Mouse (Mus musculus) kidney, adult 2 months (tissue): ENCODE measurements around the gene Tex11. TPM values are rescaled to one million over a fixed set of nuclear protein-coding genes. Genes with fewer than 3 reads are reported as not detected.
"Not testable (repeated sequence)": the region's sequence is repeated elsewhere in the genome, so short reads cannot be mapped to it uniquely, and the experiment has no call there.

Experiments
- DNase-seq: peaks from one replicate; pipeline ENCODE4 v3.0.0; 2021
- H3K27ac ChIP-seq: fragments of 200-500 bp; 2 replicates; pipeline ENCODE4 v1.5.1; 2012; ENCODE audit warnings: low read depth, low read length, control low read depth, inconsistent platforms; ENCODE audit not compliant: insufficient read depth
- H3K27me3 ChIP-seq: fragments of 200-500 bp; replicated peaks from 2 replicates; pipeline ENCODE4 v1.6.1; 2012; ENCODE audit warnings: mild to moderate bottlenecking, moderate library complexity, low read length, inconsistent platforms; ENCODE audit not compliant: control insufficient read depth, insufficient read depth
- H3K36me3 ChIP-seq: fragments of 200-500 bp; 2 replicates; pipeline ENCODE4 v1.6.1; 2012; ENCODE audit warnings: mild to moderate bottlenecking, moderate library complexity, low read length, inconsistent platforms; ENCODE audit not compliant: control insufficient read depth, insufficient read depth
- H3K4me1 ChIP-seq: fragments of 200-500 bp; 2 replicates; pipeline ENCODE4 v1.6.1; 2011; ENCODE audit warnings: low read length; ENCODE audit not compliant: control insufficient read depth, insufficient read depth
- H3K4me3 ChIP-seq: fragments of 200-500 bp; 2 replicates; pipeline ENCODE4 v1.5.1; 2011; ENCODE audit warnings: mild to moderate bottlenecking, low read depth, low read length, control low read depth; ENCODE audit not compliant: insufficient read depth
- CTCF ChIP-seq: fragments of 200-500 bp; conservative IDR thresholded peaks from 2 replicates; pipeline ENCODE4 v1.5.1; 2011; ENCODE audit warnings: low read depth, mild to moderate bottlenecking, control low read depth, low read length, moderate library complexity, mixed read lengths; ENCODE audit not compliant: insufficient read depth, insufficient read length
- POLR2A ChIP-seq: fragments of 200-500 bp; IDR thresholded peaks from one replicate; pipeline ENCODE4 v1.6.1; 2011; ENCODE audit warnings: low read depth, low read length, control low read depth
- WGBS: fragments of 180-500 bp; shearing (Covaris S2); methylation state at CpG from one replicate; pipeline ENCODE4 v1.1.7; 2018; 5-methylcytosine and 5-hydroxymethylcytosine counted together
- polyA plus RNA-seq: library from polyadenylated mRNA; depleted of rRNA; stranded (reverse); fragments of >200 nt; gene quantifications from 2 replicates; pipeline ENCODE4 v1.2.3, GENCODE M21; 2012; rRNA removed

The Tex11 gene
- not detected in 2 replicates for polyA plus RNA-seq

DNA sequence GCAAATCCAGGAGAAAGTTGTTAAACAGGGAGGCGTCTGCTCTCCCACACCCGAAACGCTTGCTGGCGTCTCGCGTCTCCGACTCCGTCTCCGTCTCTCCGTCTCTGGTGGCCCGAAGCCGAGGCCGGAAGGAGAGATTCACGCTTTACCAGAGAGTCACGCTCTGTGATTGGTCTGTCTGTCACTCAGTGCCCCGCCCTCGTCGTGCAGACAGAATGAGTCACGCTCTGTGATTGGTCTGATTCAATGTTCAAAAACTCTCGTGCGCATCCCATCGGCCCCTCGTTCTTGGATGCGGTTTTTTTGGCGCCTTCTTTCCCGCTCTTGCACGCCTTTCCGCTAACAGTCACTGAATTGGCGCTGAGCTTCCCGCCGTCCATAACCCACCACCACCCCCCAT lies at the start of gene Tex11:
TSS of gene Tex11 (minus strand) at position 127 of the 400 bp plus-strand sequence.
- Histone ChIP-seq H3K4me3 (no peak within 1 kb of the TSS), H3K27me3 (no peaks in the 10 kb centered on the region), H3K4me1 (no peaks in the 10 kb centered on the region), H3K36me3 (no peaks in the 10 kb centered on the region), H3K27ac (no peak within 1 kb of the TSS)
- TF ChIP-seq CTCF (no peak), POLR2A (no peak)
- WGBS: 93% methylated on average over 31 of the region's 31 CpGs
- DNase-seq: no peak

DNA sequence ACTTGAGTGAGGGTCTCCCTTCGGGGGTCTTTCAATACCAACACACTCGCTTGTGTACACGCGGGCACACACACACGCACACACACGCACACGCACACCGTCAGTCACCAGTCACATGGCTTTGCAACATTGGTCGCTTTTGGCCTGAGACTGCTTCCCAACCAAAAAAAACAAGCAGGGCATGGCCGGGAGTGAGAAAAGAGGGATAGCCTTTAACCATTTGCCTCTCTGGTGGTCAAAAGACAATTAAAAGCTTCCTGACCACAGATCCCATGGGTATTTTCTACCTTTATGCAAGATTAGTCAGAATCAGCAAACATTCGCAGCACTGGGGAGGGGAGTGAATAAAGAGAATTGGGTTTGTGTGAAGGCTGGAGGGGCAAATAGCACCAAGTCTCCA lies 26.5 kb upstream of the Tex11 start, which contains the start of gene Slc7a3:
TSS of gene Slc7a3 (minus strand) at position 101 of the 400 bp plus-strand sequence.
- no peak within 1 kb of the TSS for H3K4me3 ChIP-seq
- no peaks in the 10 kb centered on the region for H3K4me1 ChIP-seq
- no peaks in the 10 kb centered on the region for H3K27me3 ChIP-seq
- no peaks in the 10 kb centered on the region for H3K36me3 ChIP-seq
- H3K27ac ChIP-seq: no peak within 1 kb of the TSS
- WGBS: 37% methylated on average over 11 of the region's 11 CpGs
- TF ChIP-seq POLR2A: no peak
- no peak for TF ChIP-seq CTCF
- no peak for DNase-seq

DNA sequence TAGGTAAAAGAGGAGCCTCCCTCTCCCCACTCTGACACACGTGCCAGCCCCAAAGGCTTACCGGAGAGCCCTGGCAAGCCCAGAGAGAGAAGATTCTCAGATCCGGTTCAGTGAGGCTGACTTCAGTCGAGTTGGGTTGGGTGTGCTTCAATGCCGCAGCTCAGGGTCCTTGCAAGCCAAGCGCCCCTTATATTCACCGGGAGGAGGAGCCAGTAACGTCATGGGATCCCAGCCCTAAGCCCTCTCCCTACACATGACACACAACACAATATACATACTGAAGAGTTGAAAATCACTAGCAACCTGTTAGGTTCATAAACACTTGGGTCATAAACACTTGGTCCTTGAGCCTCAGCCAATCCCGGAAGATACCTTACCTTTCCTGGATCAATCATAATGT lies 25.7 kb upstream of the Tex11 start:
- not testable (repeated sequence) for DNase-seq, H3K4me1 ChIP-seq, H3K27ac ChIP-seq, H3K4me3 ChIP-seq, H3K27me3 ChIP-seq, H3K36me3 ChIP-seq
- WGBS: 3% methylated on average over 9 of the region's 9 CpGs

DNA sequence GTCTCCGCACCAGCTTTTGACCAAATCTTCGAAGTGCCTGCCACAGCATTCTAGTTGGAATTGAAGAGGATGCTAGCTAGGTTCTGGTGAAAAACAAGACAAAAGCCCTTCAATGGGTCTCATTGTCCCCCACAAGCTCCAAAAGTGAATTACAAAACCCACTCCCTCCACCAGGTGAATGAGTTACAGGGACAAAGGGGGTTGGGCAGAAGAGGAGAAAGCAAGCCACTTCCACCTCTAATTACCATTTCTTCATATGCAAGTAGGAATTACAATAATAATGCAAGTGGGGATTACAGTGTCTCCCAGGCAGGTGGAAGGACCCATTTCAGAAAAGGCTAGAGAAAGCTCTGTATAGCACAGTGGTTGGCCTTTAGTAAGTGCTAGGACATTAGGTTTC lies 24.7 kb upstream of the Tex11 start:
- no peak for DNase-seq
- no peak for TF ChIP-seq POLR2A
- WGBS: 76% methylated on average over 2 of the region's 2 CpGs
- Histone ChIP-seq H3K27ac (no peak overlapping the region), H3K27me3 (no peaks in the 10 kb centered on the region), H3K4me1 (no peaks in the 10 kb centered on the region), H3K36me3 (no peaks in the 10 kb centered on the region), H3K4me3 (no peak overlapping the region)

DNA sequence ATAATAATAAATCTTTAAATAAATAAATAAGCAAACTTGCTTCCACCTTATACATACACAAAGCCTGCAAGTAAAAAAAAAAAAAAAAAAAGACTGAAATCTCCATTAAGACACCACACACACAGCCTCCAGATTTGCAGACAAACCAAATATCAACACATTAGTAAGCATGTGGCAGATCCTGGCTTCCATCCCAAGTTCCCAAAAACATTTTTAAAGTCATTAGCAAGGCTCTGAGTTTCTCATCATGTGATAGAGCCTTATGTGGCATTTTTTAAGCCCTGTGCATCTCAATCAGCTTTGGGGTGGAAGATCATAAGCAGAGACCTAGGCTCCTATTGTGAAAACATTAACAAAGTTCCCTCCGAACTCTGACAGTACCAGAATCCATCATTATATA lies 5.8 kb upstream of the Tex11 start:
- H3K27me3 ChIP-seq: no peaks in the 10 kb centered on the region
- DNase-seq: no peak
- no peak overlapping the region for H3K27ac ChIP-seq
- H3K4me1 ChIP-seq: no peaks in the 10 kb centered on the region
- H3K4me3 ChIP-seq: no peak overlapping the region
- WGBS: 32% methylated on average over 1 of the region's 1 CpGs
- no peaks in the 10 kb centered on the region for H3K36me3 ChIP-seq
- TF ChIP-seq POLR2A (no peak), CTCF (no peak)

DNA sequence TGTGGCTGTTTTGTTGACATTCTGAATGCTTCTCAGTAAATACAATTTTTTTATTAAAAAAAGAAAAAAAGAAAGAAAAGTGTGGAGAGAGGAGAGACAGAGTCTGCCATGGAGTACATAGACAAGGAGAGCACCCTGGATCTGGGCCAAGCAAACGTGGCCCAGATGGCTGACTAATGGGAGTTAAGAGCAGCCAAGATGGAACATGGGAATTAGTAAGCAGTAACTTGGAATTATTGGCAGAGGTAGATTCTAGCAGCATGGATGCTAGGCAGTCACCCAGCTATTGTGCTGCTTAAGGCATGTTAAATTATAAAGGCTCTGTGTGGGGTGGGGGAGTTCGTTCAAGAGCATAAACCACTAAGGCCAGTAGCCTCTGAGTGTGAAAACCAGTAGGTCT lies 4.0 kb upstream of the Tex11 start:
- no peaks in the 10 kb centered on the region for H3K4me1 ChIP-seq
- no peak overlapping the region for H3K27ac ChIP-seq
- no peak overlapping the region for H3K4me3 ChIP-seq
- no peak for DNase-seq
- H3K27me3 ChIP-seq: no peaks in the 10 kb centered on the region
- TF ChIP-seq POLR2A: no peak
- TF ChIP-seq CTCF: no peak
- H3K36me3 ChIP-seq: no peaks in the 10 kb centered on the region
- 79% methylated on average over 2 of the region's 2 CpGs for WGBS

DNA sequence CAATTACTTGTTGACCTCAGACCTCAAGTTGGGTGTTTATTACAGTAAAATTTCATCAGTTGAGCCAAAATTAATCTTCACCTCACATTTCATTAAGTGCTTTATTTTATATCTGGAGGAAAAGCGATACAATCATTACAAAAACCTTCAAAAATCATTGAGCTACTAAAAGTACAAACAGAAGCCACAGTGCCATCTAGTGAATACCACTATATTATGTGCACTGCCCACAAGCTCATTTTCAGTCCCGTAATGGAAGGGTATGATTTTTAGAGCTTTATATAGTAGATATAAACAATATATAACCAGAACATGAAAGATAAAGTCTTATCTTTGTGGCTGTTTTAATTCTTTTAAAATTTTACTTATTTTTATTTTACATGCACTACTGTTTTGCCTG lies 115.8 kb downstream of the Tex11 start:
- WGBS: 18% methylated on average over 2 of the region's 2 CpGs
- H3K27me3 ChIP-seq: no peaks in the 10 kb centered on the region
- no peak overlapping the region for H3K27ac ChIP-seq
- peak; percentile 2 for DNase-seq
- no peak overlapping the region for H3K4me3 ChIP-seq
- no peaks in the 10 kb centered on the region for H3K36me3 ChIP-seq
- TF ChIP-seq CTCF (no peak), POLR2A (no peak)
- H3K4me1 ChIP-seq: no peaks in the 10 kb centered on the region

DNA sequence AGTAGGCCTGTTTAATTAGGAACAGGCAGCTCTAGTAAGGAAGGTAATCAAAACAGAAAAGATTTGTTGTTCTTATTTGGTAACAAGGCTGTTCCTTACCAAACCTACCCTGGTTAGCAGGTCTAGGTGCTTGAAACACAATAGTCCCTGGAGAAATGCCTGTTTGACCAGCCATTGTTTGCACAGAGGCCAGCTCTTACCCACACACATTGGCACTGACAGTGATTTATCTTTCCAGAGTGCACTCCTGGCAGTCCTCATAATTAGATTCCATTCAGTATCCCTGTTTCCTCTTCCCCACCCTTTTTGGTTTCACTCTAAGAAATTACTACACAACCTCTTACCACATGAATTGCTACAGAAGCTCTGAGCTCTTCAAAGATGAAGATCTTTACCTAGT lies 220.3 kb downstream of the Tex11 start:
- Histone ChIP-seq H3K4me1 (no peaks in the 10 kb centered on the region), H3K4me3 (no peak overlapping the region), H3K27me3 (no peaks in the 10 kb centered on the region), H3K36me3 (no peaks in the 10 kb centered on the region), H3K27ac (no peak overlapping the region)
- no peak for DNase-seq
- no peak for TF ChIP-seq POLR2A
- TF ChIP-seq CTCF: no peak
